In the genomic region with DNA sequence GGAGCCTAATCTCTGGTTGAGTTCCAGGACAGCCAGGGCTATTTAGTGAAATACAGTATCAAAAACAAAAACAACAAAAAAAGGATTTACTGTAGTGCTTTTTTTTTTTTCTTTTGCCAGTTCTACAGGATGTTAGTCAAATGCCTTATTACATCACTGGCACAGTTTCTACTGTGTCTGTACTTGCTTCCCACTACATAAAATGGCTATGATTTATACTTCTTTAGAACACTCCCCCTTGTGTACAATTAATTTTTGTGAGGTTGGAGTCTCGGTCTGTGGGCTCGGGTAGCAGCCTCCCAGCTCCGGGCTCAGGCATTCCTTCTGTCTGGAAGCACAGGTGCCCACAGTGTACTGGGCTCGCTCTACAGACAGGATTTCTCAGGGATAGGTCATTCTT, we compare ENCODE assay signal across 8 mouse cellular contexts. TPM values are rescaled to one million over a fixed set of nuclear protein-coding genes. Genes with fewer than 3 reads are reported as not detected.
DNase-seq lines count a peak whose midpoint lies in the region; ATAC-seq and TF ChIP-seq lines count a peak whose summit lies in the region.

No protein-coding gene starts in this region.

- no peaks in the 10 kb centered on the region; the same call in 1 of the 2 replicates for H3K4me1 ChIP-seq in bone marrow, adult 2 months (ENCODE audit: control insufficient read depth, insufficient read depth, low read length)
- peaks cover 10% of the 10 kb centered on the region for H3K4me1 ChIP-seq in hindbrain, embryonic 16.5 days (ENCODE audit: control insufficient read depth, insufficient read depth, low read depth, low read length)

- no peaks in the 10 kb centered on the region for H3K9me3 ChIP-seq in hindbrain, embryonic 16.5 days (ENCODE audit: control insufficient read depth, low read length)

- H3K36me3 ChIP-seq in hindbrain, embryonic 16.5 days (ENCODE audit: control insufficient read depth, insufficient read depth, low read length) = no peaks in the 10 kb centered on the region

- TF ChIP-seq CTCF in layer of hippocampus, adult 2 months (conservative IDR thresholded peaks at IDR 0.05) = peak; percentile 30
- no peak for TF ChIP-seq CTCF in bone marrow, adult 2 months (IDR thresholded peaks at IDR 0.05; ENCODE audit: control insufficient read depth, insufficient read depth, low read length)

- H3K4me3 ChIP-seq in layer of hippocampus, adult 2 months = peak overlapping the region; percentile 99
- H3K4me3 ChIP-seq in bone marrow, adult 2 months (replicated peaks; ENCODE audit: control insufficient read depth, low read depth, low read length) = peak overlapping the region; percentile 17
- H3K4me3 ChIP-seq in hindbrain, embryonic 16.5 days (ENCODE audit: low read length) = peak overlapping the region; percentile 91

- H3K4me2 ChIP-seq in hindbrain, embryonic 16.5 days (ENCODE audit: low read length) = peak overlapping the region; percentile 84

- no peak for ATAC-seq in hindbrain, embryonic 16.5 days

- 7% methylated on average over 4 of the region's 4 CpGs for WGBS in bone marrow, adult 2 months
- 10% methylated on average over 4 of the region's 4 CpGs for WGBS in hindbrain, embryonic 16.5 days

- no peaks in the 10 kb centered on the region for H3K27me3 ChIP-seq in hindbrain, embryonic 16.5 days (replicated peaks; ENCODE audit: control insufficient read depth, insufficient read depth, low read length)

- TF ChIP-seq POLR2A in bone marrow, adult 2 months (IDR thresholded peaks at IDR 0.05; ENCODE audit: borderline replicate concordance, control insufficient read depth, low read depth, low read length) = no peak

- peak overlapping the region; percentile 39; the same call in 1 of the 2 replicates for H3K27ac ChIP-seq in layer of hippocampus, adult 2 months
- no peak overlapping the region; the same call in 1 of the 2 replicates for H3K27ac ChIP-seq in bone marrow, adult 2 months (ENCODE audit: control insufficient read depth, insufficient read depth, low read depth, low read length, poor library complexity)
- H3K27ac ChIP-seq in hindbrain, embryonic 16.5 days (ENCODE audit: low read depth, low read length) = no peak overlapping the region

- DNase-seq in layer of hippocampus, adult 2 months (ENCODE audit: low spot score in 2 of 2) = no peak
- DNase-seq in layer of hippocampus, adult 9-11 months = no peak
- peak; percentile 62 for DNase-seq in naive thymus-derived CD4-positive, alpha-beta T cell, adult 2 months (ENCODE audit: low read depth)
- DNase-seq in adrenal gland, postnatal 36 days = no peak
- no peak for DNase-seq in left cerebral cortex, adult 11 months (ENCODE audit: low spot score)
- DNase-seq in cerebellum, postnatal 36 days = no peak

- peak overlapping the region; percentile 48; the same call in 1 of the 2 replicates for H3K9ac ChIP-seq in hindbrain, embryonic 16.5 days (ENCODE audit: low read depth, low read length)

RNA-seq across cellular contexts. Expression of gene Wdr20, which starts 1.1 kb away (rescaled TPM):
- 10 to 100 TPM; 43.5 to 49.9 TPM for total RNA-seq in layer of hippocampus, adult 2 months (2021)
- 7.8 and 16.6 TPM in 2 replicates for polyA plus RNA-seq in bone marrow, adult 2 months (2011; ENCODE audit: insufficient read depth, insufficient read length, low replicate concordance, missing spikeins)
- 23.0 TPM in 2 replicates for polyA plus RNA-seq in hindbrain, embryonic 16.5 days (2015; fragmentation: Nextera tagmentation; extraction: Ambion mirVana)
- 10 to 100 TPM; 44.1 to 45.3 TPM for total RNA-seq in adrenal gland, postnatal 36 days (2021)

RNA-seq across cellular contexts. Expression of gene Hsp90aa1, which starts 34.1 kb away (rescaled TPM):
- total RNA-seq in layer of hippocampus, adult 2 months (2021) = 100 to 1,000 TPM; 921 to 990 TPM
- polyA plus RNA-seq in bone marrow, adult 2 months (2011; ENCODE audit: insufficient read depth, insufficient read length, low replicate concordance, missing spikeins) = 294 and 808 TPM in 2 replicates
- 1,477 and 1,618 TPM in 2 replicates for polyA plus RNA-seq in hindbrain, embryonic 16.5 days (2015; fragmentation: Nextera tagmentation; extraction: Ambion mirVana)
- 100 to 1,000 TPM; 501 to 911 TPM for total RNA-seq in adrenal gland, postnatal 36 days (2021)

RNA-seq across cellular contexts. Expression of gene 1700001K19Rik, which starts 54.2 kb away (rescaled TPM):
- total RNA-seq in layer of hippocampus, adult 2 months (2021) = not detected
- polyA plus RNA-seq in bone marrow, adult 2 months (2011; ENCODE audit: insufficient read depth, insufficient read length, low replicate concordance, missing spikeins) = not detected in 2 replicates
- 0.16 and 0.55 TPM in 2 replicates for polyA plus RNA-seq in hindbrain, embryonic 16.5 days (2015; fragmentation: Nextera tagmentation; extraction: Ambion mirVana)
- total RNA-seq in adrenal gland, postnatal 36 days (2021) = not detected

Comparison
In these comparisons a context has a peak if more than half of its experiments do, and no peak if none do; other contexts are left out.
1. H3K4me3 ChIP-seq: peak in every context shown above with its lines; median percentile 99 in layer of hippocampus, adult 2 months; 91 in hindbrain, embryonic 16.5 days; 17 in bone marrow, adult 2 months.